Mouse (Mus musculus): ENCODE measurements at regions not wholly inside any gene's neighbourhood (a gene's known extent, or its start where the extent isn't known, plus 50 kb on each side); places are given as distances from the start of the nearest gene placed in this dataset.

GRCm38 (mm10) chr10:8944586-8944985 lies 58.7 kb upstream of the Sash1 start:
- WGBS, result 74% methylated on average over 5 of the region's 5 CpGs
- no peaks in the 10 kb centered on the region for H3K4me1 ChIP-seq (ENCODE audit: control insufficient read depth, insufficient read depth, low read length)
- no peak for DNase-seq
- TF ChIP-seq CTCF (IDR thresholded peaks at IDR 0.05; ENCODE audit: insufficient read depth, low read length), result no peak
- TF ChIP-seq POLR2A (IDR thresholded peaks at IDR 0.05; ENCODE audit: borderline replicate concordance, extremely low read depth, low read depth, low read length), result no peak
- H3K4me3 ChIP-seq (replicated peaks; ENCODE audit: extremely low read depth, low read depth, low read length), result no peak overlapping the region

- no peaks in the 10 kb centered on the region for H3K4me1 ChIP-seq (ENCODE audit: control insufficient read depth, insufficient read depth, low read length)
- TF ChIP-seq POLR2A (IDR thresholded peaks at IDR 0.05; ENCODE audit: borderline replicate concordance, extremely low read depth, low read depth, low read length), result no peak
- no peak for TF ChIP-seq CTCF (IDR thresholded peaks at IDR 0.05; ENCODE audit: insufficient read depth, low read length)
- no peak overlapping the region for H3K4me3 ChIP-seq (replicated peaks; ENCODE audit: extremely low read depth, low read depth, low read length)
- no peak for DNase-seq
- WGBS, result 80% methylated on average over 6 of the region's 6 CpGs
Observed at GRCm38 (mm10) chr10:8943698-8944097, 57.8 kb upstream of the Sash1 start.

DNA sequence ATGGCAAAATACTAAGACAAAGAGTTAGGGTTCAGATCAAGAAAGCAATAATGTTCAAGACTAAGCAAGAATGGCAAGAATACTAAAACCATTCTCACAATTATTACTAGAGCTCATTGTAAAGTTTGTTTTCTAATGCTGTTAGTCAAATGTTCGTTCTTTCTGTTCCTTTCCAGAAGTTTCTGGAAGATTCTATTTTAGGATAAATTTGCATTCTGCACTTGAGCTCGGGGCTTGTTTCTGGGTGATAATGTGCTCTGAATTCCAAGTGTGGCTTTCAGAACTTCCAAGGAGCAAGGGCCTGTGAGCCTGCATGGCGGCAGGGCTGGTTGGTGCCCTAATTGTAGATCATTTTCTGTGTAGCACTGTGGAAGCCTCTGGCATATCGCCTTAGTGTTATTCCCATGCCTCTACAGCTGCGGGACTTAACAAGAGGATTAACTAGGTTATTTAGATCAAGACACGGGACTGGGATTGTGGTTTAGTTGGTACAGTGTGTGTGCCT lies 57.1 kb upstream of the Sash1 start:
- H3K4me3 ChIP-seq (replicated peaks; ENCODE audit: extremely low read depth, low read depth, low read length), result no peak overlapping the region
- WGBS, result 90% methylated on average over 6 of the region's 6 CpGs
- no peak for DNase-seq
- no peaks in the 10 kb centered on the region for H3K4me1 ChIP-seq (ENCODE audit: control insufficient read depth, insufficient read depth, low read length)
- TF ChIP-seq POLR2A (IDR thresholded peaks at IDR 0.05; ENCODE audit: borderline replicate concordance, extremely low read depth, low read depth, low read length) (no peak), CTCF (IDR thresholded peaks at IDR 0.05; ENCODE audit: insufficient read depth, low read length) (no peak)

DNA sequence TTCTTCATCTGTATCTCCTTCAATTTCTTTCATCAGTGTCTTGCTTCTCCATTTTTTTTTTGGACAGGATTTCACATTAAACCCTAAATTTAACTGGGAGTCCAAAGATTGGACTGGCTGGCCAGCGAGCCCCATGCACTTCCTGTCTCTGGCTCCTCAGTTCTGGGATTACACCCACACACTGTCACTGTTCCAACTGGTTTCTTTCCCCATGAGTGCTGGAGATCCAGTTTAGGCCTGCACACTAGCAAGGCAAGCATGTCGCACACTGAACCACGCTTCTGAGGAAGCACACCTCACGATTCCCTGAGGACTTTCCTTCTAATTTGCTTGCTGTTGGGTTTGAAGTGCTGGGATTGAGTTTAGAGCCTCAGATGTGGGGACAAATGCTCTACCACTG lies 50.5 kb upstream of the Sash1 start:
- WGBS, result 58% methylated on average over 4 of the region's 4 CpGs
- no peaks in the 10 kb centered on the region for H3K4me1 ChIP-seq (ENCODE audit: control insufficient read depth, insufficient read depth, low read length)
- H3K4me3 ChIP-seq (replicated peaks; ENCODE audit: extremely low read depth, low read depth, low read length), result no peak overlapping the region
- no peak for TF ChIP-seq POLR2A (IDR thresholded peaks at IDR 0.05; ENCODE audit: borderline replicate concordance, extremely low read depth, low read depth, low read length)
- no peak for TF ChIP-seq CTCF (IDR thresholded peaks at IDR 0.05; ENCODE audit: insufficient read depth, low read length)
- DNase-seq, result no peak
